Mouse (Mus musculus) cortical plate, adult 2 months (tissue): ENCODE data around the gene Znhit3.

Experiments used
- CTCF ChIP-seq: fragments of 200-500 bp; IDR thresholded peaks from 2 replicates; pipeline ENCODE4 v1.5.1; 2011; ENCODE audit warnings: mild to moderate bottlenecking, control low read depth, low read length; ENCODE audit not compliant: insufficient read depth; ENCODE audit errors: extremely low read depth
- POLR2A ChIP-seq: fragments of 200-500 bp; IDR thresholded peaks from 2 replicates; pipeline ENCODE4 v1.6.1; 2011; ENCODE audit warnings: mild to moderate bottlenecking, low read length, control low read depth; ENCODE audit not compliant: insufficient read depth; ENCODE audit errors: extremely low read depth

DNA sequence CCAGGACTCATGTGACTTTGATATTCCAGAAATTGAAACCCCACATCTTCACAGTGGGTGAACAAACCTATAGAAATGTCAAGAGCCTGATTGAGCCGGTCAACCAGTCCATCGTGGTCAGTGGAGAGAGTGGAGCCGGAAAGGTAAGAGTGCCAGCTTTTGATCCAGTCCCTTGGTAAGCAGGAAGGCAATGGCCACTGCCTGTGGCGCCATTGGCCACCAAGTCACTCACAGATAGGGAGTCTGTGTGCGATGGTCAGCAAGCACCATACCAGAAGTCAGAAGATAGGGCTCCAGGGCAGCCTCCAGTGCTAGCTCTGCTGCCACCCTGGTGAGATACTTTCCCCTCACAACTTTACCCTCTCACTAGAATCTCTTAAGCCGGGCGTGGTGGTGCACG lies 28.1 kb downstream of the Znhit3 start:
- no peak for TF ChIP-seq POLR2A
- no peak for TF ChIP-seq CTCF
